Mouse (Mus musculus) forebrain, embryonic 11.5 days (tissue): ENCODE measurements around the gene Mrps15. TPM values are rescaled to one million over a fixed set of nuclear protein-coding genes. Genes with fewer than 3 reads are reported as not detected.

ENCODE experiments used
- ATAC-seq: fragments of 200-750 bp; cut with Nextera tagmentation; replicated peaks from 2 replicates; pipeline ENCODE4 v1.8.0; 2017; ENCODE audit warnings: moderate TSS enrichment; ENCODE audit not compliant: low FRiP score
- DNase-seq: peaks from one replicate; pipeline ENCODE4 v3.0.0-alpha.2; 2017; ENCODE audit warnings: low spot score
- H3K27ac ChIP-seq: fragments of 300-500 bp; sonication (generic); 2 replicates; pipeline ENCODE4 v1.5.1; 2014; ENCODE audit warnings: low read depth, low read length
- H3K27me3 ChIP-seq: fragments of 300-500 bp; sonication (generic); 2 replicates; pipeline ENCODE4 v1.6.1; 2014; ENCODE audit warnings: mild to moderate bottlenecking, low read length, mixed read lengths; ENCODE audit not compliant: control insufficient read depth, insufficient read depth
- H3K36me3 ChIP-seq: fragments of 300-500 bp; sonication (generic); 2 replicates; pipeline ENCODE4 v1.6.1; 2014; ENCODE audit warnings: mild to moderate bottlenecking, low read length, moderate library complexity, mixed read lengths; ENCODE audit not compliant: control insufficient read depth, insufficient read depth
- H3K4me1 ChIP-seq: fragments of 300-500 bp; sonication (generic); replicated peaks from 2 replicates; pipeline ENCODE4 v1.6.1; 2014; ENCODE audit warnings: low read length, mixed read lengths; ENCODE audit not compliant: control insufficient read depth, insufficient read depth
- H3K4me2 ChIP-seq: fragments of 300-500 bp; sonication (generic); 2 replicates; pipeline ENCODE4 v1.6.1; 2014; ENCODE audit warnings: low read depth, mild to moderate bottlenecking, low read length, moderate library complexity, mixed read lengths; ENCODE audit not compliant: severe bottlenecking
- H3K4me3 ChIP-seq: fragments of 300-500 bp; sonication (generic); 2 replicates; pipeline ENCODE4 v1.5.1; 2014; ENCODE audit warnings: low read depth, low read length
- H3K9ac ChIP-seq: fragments of 300-500 bp; sonication (generic); 2 replicates; pipeline ENCODE4 v1.6.1; 2014; ENCODE audit warnings: low read length
- H3K9me3 ChIP-seq: fragments of 300-500 bp; sonication (generic); 2 replicates; pipeline ENCODE4 v1.6.1; 2016; ENCODE audit warnings: low read length, mixed read lengths; ENCODE audit not compliant: control insufficient read depth
- WGBS: fragments of 180-500 bp; shearing (Covaris S2); extraction: QIAGEN DNeasy Blood & Tissue Kit; methylation state at CpG from one replicate; pipeline ENCODE4 v1.1.7; 2014; 5-methylcytosine and 5-hydroxymethylcytosine counted together
- polyA plus RNA-seq: library from polyadenylated mRNA; unstranded; fragments of >200 nt; fragmentation: Nextera tagmentation; extraction: Ambion mirVana; gene quantifications from 2 replicates; pipeline ENCODE4 v1.2.1, GENCODE M21; 2014

Gene Mrps15
- polyA plus RNA-seq, 1 experiment from 2014 or later, result 126 TPM

DNA sequence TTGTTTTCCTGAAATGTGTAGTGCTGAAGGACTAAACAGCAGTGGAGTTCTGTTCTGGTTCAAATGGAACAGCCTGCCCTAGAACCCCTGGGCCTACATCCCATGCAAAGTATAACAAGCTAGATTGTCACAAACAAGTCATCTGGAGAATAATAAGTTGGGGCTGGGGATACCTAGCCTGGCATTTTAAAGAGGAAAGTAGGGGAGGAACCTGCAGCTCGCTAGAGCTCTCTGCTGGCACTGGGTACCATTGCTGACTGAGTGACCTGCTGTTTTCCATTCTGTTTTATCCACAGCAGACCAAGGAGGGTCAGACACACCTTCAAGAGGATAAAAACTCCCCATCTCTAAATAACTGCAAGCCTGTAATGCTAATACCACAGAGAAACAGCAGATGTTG lies 16.1 kb downstream of the Mrps15 start:
- Histone ChIP-seq H3K27me3 (no peaks in the 10 kb centered on the region), H3K4me2 (no peak overlapping the region), H3K9me3 (no peaks in the 10 kb centered on the region), H3K9ac (no peak overlapping the region), H3K4me3 (no peak overlapping the region), H3K4me1 (no peaks in the 10 kb centered on the region), H3K36me3 (no peaks in the 10 kb centered on the region), H3K27ac (no peak overlapping the region)
- DNase-seq (no peak), ATAC-seq (no peak)
- WGBS, result 33% methylated on average over 1 of the region's 1 CpGs

DNA sequence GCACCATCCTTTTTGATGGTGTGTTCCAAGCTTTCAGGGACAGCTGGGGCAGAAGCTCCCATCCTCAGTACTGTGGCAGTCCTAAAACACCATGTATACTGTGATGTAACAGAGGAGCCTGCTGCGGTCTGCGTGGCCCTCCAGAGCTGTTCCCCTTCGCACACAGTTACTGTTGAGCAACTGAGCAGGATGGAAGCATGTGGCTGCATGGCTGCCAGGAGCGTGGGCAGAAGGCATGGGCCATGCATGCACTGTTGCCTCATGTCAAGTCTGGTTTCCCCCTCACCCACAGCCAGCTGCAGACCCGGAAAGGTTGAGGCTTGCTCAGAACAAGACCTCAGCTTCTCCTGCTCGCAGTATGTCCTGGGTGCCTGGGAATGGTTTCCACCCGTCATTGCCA lies 18.5 kb downstream of the Mrps15 start:
- Histone ChIP-seq H3K4me3 (no peak overlapping the region), H3K36me3 (no peaks in the 10 kb centered on the region), H3K27ac (no peak overlapping the region), H3K4me2 (no peak overlapping the region), H3K9ac (no peak overlapping the region), H3K4me1 (no peaks in the 10 kb centered on the region), H3K9me3 (no peaks in the 10 kb centered on the region), H3K27me3 (no peaks in the 10 kb centered on the region)
- ATAC-seq, result no peak
- DNase-seq, result no peak
- WGBS, result 89% methylated on average over 7 of the region's 7 CpGs

DNA sequence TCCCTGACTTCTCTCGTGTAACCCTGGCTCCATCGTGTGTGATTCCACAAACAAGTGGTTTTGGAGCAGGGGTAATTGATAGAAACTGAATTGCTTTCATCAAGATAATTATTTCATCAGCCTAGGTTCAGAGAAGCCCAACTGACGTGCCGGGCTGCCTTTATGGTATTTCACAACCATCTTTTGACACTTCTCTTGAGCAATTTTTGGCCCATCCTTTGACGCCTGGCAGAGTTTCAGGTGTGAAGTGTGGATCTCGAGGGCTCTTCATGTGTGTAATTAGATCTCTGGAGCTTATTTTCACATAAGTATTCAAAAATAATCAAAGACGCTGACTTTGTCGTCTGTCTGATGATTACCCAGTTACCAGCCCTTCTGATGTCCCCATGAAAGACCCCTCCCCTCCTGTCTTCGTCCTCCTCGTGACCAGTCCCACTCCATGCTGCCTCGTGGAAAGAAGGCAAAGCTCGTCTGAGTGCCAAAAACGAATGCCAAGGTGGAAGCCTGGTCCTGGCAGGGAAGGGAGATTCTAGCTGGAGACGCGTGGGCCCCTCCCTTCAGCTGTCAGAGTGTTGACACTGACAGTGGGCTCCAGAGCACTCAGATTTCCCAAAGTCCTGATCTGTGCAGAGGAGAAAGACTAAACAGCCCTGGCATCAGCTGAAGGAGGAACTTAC lies 20.8 kb downstream of the Mrps15 start:
- no peak overlapping the region for H3K9ac ChIP-seq
- H3K4me1 ChIP-seq, result no peaks in the 10 kb centered on the region
- H3K27me3 ChIP-seq, result no peaks in the 10 kb centered on the region
- 81% methylated on average over 15 of the region's 15 CpGs for WGBS
- H3K4me3 ChIP-seq, result no peak overlapping the region
- no peak for ATAC-seq
- H3K27ac ChIP-seq, result no peak overlapping the region
- no peaks in the 10 kb centered on the region for H3K36me3 ChIP-seq
- H3K4me2 ChIP-seq, result no peak overlapping the region
- DNase-seq, result no peak
- H3K9me3 ChIP-seq, result no peaks in the 10 kb centered on the region

DNA sequence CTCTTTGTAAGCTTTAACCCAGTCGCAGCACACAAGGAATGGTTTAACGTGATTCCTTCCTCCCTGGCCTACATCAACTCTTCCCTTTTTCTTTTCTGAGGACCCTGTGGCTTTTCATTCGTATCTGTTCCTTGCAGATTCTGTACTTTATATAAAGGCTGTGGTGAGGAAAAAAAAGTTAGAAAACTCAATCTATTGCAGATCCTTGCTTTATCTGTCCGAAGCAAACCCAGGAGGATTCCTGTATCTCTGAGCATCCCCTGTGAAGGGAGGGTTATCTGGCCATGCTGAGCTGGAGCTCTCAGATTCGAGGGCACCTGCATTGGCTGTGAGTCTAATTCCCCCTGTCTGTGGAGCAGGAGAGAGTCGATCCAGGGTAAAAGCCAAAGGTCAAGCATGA lies 22.1 kb downstream of the Mrps15 start:
- ATAC-seq, result no peak
- no peaks in the 10 kb centered on the region for H3K9me3 ChIP-seq
- no peak overlapping the region for H3K4me3 ChIP-seq
- H3K27me3 ChIP-seq, result no peaks in the 10 kb centered on the region
- H3K4me2 ChIP-seq, result no peak overlapping the region
- WGBS, result 88% methylated on average over 6 of the region's 6 CpGs
- no peak overlapping the region for H3K27ac ChIP-seq
- no peaks in the 10 kb centered on the region for H3K36me3 ChIP-seq
- no peak for DNase-seq
- no peaks in the 10 kb centered on the region for H3K4me1 ChIP-seq
- H3K9ac ChIP-seq, result no peak overlapping the region

DNA sequence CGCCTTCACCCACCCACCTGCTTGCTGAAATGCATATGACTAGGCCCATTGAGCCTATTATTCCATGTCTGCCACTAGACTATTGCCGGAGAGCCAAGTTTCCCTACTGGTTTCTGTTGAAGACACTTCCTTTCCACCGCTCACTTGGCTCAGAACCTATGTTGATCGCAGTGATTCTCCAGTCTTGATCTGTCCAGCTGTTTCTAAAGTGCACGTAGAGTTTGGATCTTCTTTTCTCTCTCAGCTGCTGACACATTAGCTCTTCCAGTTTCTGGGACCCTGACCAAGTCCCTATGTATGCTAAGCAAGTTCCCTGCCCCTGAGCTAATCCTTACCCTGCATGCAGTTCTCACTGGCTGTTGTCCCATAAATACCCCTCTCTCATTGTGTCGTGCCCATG lies 31.1 kb downstream of the Mrps15 start:
- Histone ChIP-seq H3K4me2 (no peak overlapping the region), H3K27me3 (no peaks in the 10 kb centered on the region), H3K9ac (no peak overlapping the region), H3K9me3 (no peaks in the 10 kb centered on the region), H3K4me1 (no peaks in the 10 kb centered on the region), H3K27ac (no peak overlapping the region), H3K36me3 (no peaks in the 10 kb centered on the region), H3K4me3 (no peak overlapping the region)
- ATAC-seq (no peak), DNase-seq (no peak)
- 80% methylated on average over 6 of the region's 6 CpGs for whole genome bisulfite sequencing

DNA sequence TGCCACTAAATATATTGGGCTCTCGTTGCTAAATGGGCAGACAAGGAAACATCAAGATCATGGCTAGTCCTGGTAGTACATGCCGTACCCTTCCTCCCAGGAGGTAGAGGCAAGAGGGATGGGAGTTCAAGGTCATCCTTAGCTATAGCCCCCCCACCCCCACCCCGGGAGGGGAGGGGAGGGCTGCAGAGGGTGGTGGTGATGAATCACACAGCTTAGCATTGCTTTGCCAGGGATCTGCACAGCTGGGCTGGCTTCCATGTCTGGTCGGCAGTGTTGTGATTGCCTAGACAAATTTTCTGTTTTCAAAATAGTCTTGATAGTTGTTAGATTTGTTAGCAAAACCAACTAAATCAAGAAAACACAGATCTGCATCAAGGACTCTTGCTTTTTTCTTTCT lies 32.5 kb downstream of the Mrps15 start:
- Histone ChIP-seq H3K4me2 (no peak overlapping the region), H3K36me3 (no peaks in the 10 kb centered on the region; the same call in 1 of the 2 replicates), H3K9ac (no peak overlapping the region), H3K4me3 (no peak overlapping the region), H3K27me3 (no peaks in the 10 kb centered on the region), H3K9me3 (no peaks in the 10 kb centered on the region), H3K27ac (no peak overlapping the region), H3K4me1 (no peaks in the 10 kb centered on the region)
- 85% methylated on average over 4 of the region's 4 CpGs for WGBS
- DNase-seq (no peak), ATAC-seq (no peak)

DNA sequence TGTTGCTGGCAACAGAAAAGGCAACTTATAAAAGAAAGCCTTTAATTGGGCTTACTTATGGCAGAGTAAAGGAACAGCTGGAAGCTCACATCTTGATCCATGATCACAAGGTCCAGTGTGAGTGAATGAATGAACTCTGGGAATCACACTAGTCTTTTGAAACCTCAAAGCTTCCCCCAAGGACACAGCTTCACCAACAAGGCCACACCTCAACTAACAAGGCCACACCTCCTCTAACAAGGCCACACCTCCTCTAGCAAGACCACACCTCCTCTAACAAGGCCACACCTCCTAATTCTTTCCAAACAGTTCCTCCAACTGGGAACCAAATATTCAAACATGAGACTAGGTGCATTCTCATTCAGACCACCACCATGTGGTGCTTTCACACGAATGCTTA lies 34.9 kb downstream of the Mrps15 start:
- no peaks in the 10 kb centered on the region for H3K4me1 ChIP-seq
- no peak overlapping the region for H3K9ac ChIP-seq
- H3K36me3 ChIP-seq, result no peaks in the 10 kb centered on the region; the same call in 1 of the 2 replicates
- H3K4me2 ChIP-seq, result no peak overlapping the region
- H3K4me3 ChIP-seq, result no peak overlapping the region
- no peak overlapping the region for H3K27ac ChIP-seq
- DNase-seq, result no peak
- H3K27me3 ChIP-seq, result no peaks in the 10 kb centered on the region
- no peaks in the 10 kb centered on the region for H3K9me3 ChIP-seq
- 81% methylated on average over 1 of the region's 1 CpGs for WGBS
- no peak for ATAC-seq

DNA sequence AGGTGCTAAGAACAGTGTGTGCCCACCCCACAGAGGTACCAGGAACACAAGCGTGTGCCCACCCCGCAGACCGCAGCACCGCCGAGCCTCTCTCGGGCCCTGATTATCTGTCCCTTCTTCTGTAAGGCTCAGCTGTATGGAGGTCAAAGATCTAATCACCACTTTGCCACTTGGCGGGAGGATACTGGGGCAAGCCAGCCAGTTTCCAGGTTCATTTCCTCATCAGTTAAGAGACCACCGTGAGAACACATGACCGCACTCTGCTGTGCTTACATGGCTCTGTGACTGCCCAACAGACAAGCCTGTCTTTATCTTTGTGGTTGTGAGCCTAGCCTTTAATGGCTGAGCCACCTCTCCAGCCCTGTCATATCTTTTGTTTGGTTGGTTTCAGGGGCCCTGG lies 36.3 kb downstream of the Mrps15 start:
- H3K9me3 ChIP-seq, result no peaks in the 10 kb centered on the region
- H3K27me3 ChIP-seq, result no peaks in the 10 kb centered on the region
- DNase-seq (no peak), ATAC-seq (no peak)
- no peaks in the 10 kb centered on the region; the same call in 1 of the 2 replicates for H3K36me3 ChIP-seq
- WGBS, result 95% methylated on average over 9 of the region's 9 CpGs
- H3K4me2 ChIP-seq, result no peak overlapping the region
- no peaks in the 10 kb centered on the region for H3K4me1 ChIP-seq
- H3K27ac ChIP-seq, result no peak overlapping the region
- no peak overlapping the region for H3K9ac ChIP-seq
- no peak overlapping the region for H3K4me3 ChIP-seq

DNA sequence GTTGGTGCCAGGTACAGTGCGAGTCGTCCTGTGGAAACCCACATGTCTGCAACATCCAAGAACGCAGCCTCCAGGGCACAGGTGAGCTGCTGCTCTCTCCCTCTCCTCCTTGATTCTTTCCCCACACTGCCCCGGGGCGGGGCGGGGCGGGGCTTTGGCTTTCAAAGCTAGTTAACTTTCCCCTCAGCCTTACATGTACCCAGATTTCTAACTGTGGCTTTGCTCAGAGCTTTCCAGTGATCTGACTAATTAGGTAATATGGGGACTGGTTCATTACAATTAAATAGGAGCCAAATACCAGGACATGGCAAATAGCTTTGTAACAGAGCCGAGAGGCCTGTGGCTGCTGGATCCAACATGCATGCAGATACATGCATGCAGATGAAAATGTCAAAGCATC lies 37.7 kb downstream of the Mrps15 start:
- DNase-seq (no peak), ATAC-seq (no peak)
- H3K4me3 ChIP-seq, result no peak overlapping the region
- 77% methylated on average over 8 of the region's 8 CpGs for WGBS
- no peaks in the 10 kb centered on the region for H3K27me3 ChIP-seq
- no peak overlapping the region for H3K9ac ChIP-seq
- H3K36me3 ChIP-seq, result no peaks in the 10 kb centered on the region; the same call in 1 of the 2 replicates
- no peak overlapping the region for H3K4me2 ChIP-seq
- no peak overlapping the region for H3K27ac ChIP-seq
- no peaks in the 10 kb centered on the region for H3K9me3 ChIP-seq
- H3K4me1 ChIP-seq, result no peaks in the 10 kb centered on the region
